Mouse (Mus musculus): ENCODE data around the gene C1ra.
"Not testable (repeated sequence)": the region's sequence is repeated elsewhere in the genome, so short reads cannot be mapped to it uniquely, and the experiment has no call there.

C1ra gene

GRCm38 (mm10) chr6:124512355-124512836 lies at the start of gene C1ra:
C1ra (plus strand) TSS chr6:124512405.
- peak; percentile 54 for DNase-seq (ENCODE audit: extremely low read depth, insufficient read length, low spot score)

- DNase-seq (ENCODE audit: extremely low read depth, insufficient read length, low spot score) = no peak
Observed at GRCm38 (mm10) chr6:124463881-124464291, 48.3 kb upstream of the C1ra start.

GRCm38 (mm10) chr6:124464305-124465271 lies 47.6 kb upstream of the C1ra start, which contains the start of gene Clstn3:
Clstn3 (minus strand) TSS chr6:124464794.
- no peak for DNase-seq (ENCODE audit: extremely low read depth, insufficient read length, low spot score)

DNA sequence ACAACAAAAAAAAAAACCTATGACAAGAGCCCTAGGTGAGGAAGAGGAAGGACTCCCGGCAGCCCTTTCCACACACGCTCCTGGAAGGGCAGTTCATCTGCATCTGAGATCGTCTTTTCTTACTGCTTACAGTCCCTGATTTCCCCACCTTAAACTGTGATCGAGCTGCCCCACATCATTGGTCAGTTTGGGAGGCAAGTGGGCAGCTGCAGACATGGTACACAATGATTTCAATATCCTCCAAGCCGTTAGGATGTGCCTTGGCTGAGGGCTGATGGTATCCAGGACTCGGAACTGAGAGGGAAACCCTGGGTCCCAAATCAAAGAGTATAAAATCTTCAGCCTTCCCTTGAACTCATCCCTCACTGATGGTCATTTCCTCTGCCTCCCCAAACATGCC lies 46.9 kb upstream of the C1ra start:
- no peak for DNase-seq (ENCODE audit: extremely low read depth, insufficient read length, low spot score)

DNA sequence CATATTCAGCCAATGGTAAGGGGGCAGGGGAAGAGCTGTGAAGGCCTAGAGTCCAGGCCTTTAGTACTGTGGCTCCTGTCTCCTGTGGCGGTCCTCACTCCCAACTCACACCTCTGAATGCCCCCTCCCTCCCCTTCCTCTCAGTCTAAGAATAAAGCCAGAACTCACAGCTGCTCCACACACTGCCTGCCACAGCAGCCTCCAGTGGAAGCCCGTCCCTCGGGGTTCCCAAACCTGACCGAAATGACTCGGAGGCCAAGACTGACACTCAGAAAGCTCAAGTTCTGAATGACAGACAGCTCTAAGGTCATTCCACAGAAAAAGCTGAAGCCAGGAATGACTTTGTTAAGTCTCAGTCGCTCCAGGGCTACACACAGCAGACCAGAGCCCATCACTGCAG lies 46.5 kb upstream of the C1ra start:
- no peak for DNase-seq (ENCODE audit: extremely low read depth, insufficient read length, low spot score)

DNA sequence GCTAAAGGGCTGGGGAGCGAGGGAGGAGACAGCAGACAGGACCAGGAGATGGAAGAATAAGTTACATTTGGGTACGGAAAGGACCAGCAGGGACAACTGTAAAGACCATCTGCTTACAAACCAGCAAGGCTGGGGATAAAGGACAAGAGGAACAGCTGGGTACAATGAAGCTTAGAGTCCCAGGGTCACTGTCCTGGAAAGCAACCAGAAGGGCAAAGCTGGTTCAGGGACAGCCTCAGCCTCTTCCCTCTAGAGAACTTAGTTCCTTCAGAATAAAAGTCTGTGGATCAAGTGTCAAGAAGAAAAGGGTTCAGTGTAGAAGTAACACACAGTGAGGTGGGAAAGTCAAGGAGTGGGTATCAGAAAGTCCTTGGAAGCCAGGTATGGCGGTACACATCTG lies 41.1 kb upstream of the C1ra start:
- DNase-seq (ENCODE audit: extremely low read depth, insufficient read length, low spot score) = no peak

- DNase-seq (ENCODE audit: extremely low read depth, insufficient read length, low spot score) = not testable (repeated sequence)
Observed at GRCm38 (mm10) chr6:124471783-124472638, 40.2 kb upstream of the C1ra start.

- no peak for DNase-seq (ENCODE audit: extremely low read depth, insufficient read length, low spot score)
Observed at GRCm38 (mm10) chr6:124472801-124473200, 39.4 kb upstream of the C1ra start.

- no peak for DNase-seq (ENCODE audit: extremely low read depth, insufficient read length, low spot score)
Observed at GRCm38 (mm10) chr6:124474621-124475020, 37.6 kb upstream of the C1ra start.

DNA sequence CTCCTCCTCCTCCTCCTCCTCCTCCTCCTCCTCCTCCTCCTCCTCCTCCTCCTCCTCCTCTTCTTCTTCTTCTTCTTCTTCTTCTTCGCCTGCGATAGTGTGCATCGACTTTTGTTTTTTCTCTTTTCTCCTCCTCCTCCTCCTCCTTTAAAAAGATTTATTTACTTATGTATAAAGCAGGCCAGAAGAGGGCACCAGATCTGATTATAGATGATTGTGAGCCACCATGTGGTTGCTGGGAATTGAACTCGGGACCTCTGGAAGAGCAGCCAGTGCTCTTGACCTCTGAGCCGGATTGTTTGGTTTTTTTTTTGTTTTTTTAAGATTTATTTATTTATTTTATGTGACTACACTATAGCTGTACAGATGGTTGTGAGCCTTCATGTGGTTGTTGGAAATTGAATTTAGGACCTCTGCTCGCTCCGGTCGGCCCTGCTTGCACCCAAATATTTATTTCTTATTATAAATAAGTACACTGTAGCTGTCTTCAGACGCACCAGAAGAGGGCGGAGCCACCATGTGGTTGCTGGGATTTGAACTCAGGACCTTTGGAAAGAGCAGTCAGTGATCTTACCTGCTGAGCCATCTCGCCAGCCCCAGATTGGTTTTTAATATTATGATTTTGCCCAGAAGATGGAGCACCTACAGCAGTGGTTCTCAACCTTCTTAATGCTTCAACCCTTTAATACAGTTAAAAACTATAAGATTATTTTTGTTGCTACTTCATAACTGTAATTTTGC lies 36.7 kb upstream of the C1ra start:
- not testable (repeated sequence) for DNase-seq (ENCODE audit: extremely low read depth, insufficient read length, low spot score)

- no peak for DNase-seq (ENCODE audit: extremely low read depth, insufficient read length, low spot score)
Observed at GRCm38 (mm10) chr6:124476216-124476615, 36.0 kb upstream of the C1ra start.

- DNase-seq (ENCODE audit: extremely low read depth, insufficient read length, low spot score) = no peak
Observed at GRCm38 (mm10) chr6:124476796-124477195, 35.4 kb upstream of the C1ra start.

- DNase-seq (ENCODE audit: extremely low read depth, insufficient read length, low spot score) = no peak
Observed at GRCm38 (mm10) chr6:124477221-124477655, 35.0 kb upstream of the C1ra start.

GRCm38 (mm10) chr6:124477922-124478651 lies 34.1 kb upstream of the C1ra start:
- no peak for DNase-seq (ENCODE audit: extremely low read depth, insufficient read length, low spot score)

DNA sequence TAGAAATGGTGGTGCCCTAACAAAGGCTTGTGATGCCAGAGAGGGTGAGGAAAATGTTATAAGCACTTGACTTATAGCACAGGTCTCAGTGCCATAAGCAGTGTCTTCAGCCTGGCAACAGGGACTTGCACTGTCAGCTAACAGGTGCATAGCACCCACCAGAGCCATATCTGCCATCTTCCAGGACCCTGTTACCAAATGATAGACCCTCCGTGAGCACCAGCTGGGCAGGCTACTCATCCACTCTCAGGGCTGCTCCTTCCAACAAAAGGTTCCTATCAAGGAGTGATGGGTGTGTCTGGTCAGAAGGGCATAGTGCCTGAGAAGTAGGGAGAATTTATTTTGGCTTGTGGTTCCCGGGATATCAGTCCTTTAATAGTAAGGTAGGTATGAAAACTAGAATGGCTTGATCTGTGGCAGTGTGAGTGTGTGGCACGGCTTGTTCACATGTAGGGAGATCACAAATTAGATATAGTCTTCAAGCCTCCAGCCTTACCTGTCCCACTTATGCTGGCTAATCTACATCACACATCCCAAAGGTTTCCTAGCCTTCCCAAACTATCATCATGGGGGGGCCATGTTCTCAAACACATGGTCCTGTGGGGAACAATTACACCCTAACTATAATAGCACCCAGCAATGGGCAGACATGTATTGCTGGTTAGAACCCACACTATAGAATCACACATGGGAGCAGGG lies 33.2 kb upstream of the C1ra start:
- no peak for DNase-seq (ENCODE audit: extremely low read depth, insufficient read length, low spot score)

- no peak for DNase-seq (ENCODE audit: extremely low read depth, insufficient read length, low spot score)
Observed at GRCm38 (mm10) chr6:124479573-124479930, 32.7 kb upstream of the C1ra start.

DNA sequence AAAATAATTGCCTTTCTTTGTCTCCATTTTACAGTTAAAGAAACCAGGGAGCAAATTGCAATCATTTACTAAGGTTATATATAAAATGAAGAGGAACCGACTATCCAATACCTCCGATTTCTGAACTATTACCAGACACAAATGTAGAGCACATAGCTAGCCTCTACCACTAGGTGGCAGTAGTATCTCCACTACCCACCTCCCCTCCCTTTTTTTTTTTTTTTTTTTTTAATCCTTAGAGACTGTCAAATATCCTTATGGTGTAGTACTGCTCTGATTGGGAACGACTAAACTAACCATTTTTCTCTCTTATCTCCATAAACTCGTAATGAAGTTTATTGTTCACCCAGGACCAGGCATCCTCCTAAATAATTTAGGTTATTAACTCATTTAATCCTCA lies 31.9 kb upstream of the C1ra start:
- DNase-seq (ENCODE audit: extremely low read depth, insufficient read length, low spot score) = no peak

DNA sequence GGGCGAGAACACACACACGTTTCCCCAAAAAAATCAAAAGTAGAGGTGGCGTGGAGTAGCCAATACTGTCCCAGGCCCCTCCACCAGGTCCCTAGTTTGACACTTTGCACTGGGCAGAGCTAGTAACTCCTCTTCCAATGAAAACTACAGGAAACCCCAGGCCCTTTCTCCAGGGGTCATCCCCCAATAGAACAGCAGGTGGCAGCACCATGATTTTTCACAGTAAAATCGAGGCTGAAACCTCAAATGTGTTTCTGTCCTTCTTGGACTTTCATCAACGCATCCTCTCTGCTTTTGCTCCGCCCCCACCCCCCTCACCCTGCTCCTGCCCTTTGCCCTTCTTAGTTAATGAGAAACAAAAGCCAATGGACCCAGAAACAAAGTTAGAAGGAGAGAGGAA lies 30.6 kb upstream of the C1ra start:
- DNase-seq (ENCODE audit: extremely low read depth, insufficient read length, low spot score) = peak; percentile 37

DNA sequence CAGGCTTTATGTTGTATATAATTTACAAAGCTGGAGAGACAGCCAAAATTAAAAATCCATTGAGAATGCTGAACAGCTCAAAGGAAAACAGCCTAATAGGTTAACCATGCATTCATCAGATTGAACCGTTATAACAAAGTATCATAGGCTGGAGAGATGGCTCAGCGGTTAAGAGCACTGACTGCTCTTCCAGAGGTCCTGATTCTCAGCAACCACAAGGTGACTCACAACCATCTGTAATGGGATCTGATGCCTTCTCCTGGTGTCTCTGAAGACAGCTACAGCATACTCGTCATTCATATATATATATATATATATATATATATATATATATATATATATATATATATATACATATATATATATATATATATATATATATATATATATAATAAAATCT lies 28.4 kb upstream of the C1ra start:
- DNase-seq (ENCODE audit: extremely low read depth, insufficient read length, low spot score) = not testable (repeated sequence)
